Mouse (Mus musculus) neutrophil, adult 5-6 weeks (primary cell): ENCODE results near the gene Rpa2. TPM values are rescaled to one million over a fixed set of nuclear protein-coding genes. Genes with fewer than 3 reads are reported as not detected.

ENCODE experiments used
- ATAC-seq: fragments of 151-379, 151-347 bp; 2 replicates; pipeline ENCODE4 v1.8.0; 2017; ENCODE audit warnings: mild to moderate bottlenecking, moderate TSS enrichment; ENCODE audit not compliant: insufficient number of reproducible peaks, poor library complexity, low FRiP score, severe bottlenecking; ENCODE audit errors: extremely low read depth
- total RNA-seq: library from RNA; stranded (forward); fragments of 200-1000 nt; gene quantifications from 2 replicates; pipeline ENCODE4 v1.2.3, GENCODE M21; 2017

Gene Rpa2
- total RNA-seq, 1 experiment from 2014 or later = 32.4 TPM

DNA sequence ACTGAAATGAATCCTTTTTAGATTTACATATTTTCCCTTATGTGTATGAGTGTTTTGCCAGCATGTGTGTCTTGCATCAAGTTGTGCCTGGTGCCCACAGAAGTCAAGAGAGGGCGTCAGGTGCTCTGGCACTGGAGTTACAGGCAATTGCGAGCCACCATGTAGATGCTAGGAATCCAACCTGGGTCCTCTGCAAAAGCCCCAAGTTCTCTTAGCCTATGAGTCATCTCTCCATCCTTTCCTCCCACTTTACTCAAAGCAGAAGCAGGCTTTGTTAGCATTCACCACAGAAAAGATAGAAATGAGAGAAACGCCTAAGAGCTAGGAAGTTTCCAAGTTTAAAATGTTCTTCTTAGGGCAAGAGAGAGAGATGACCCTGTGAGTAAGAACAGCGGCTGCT, 31.7 kb downstream of the Rpa2 start:
- no peak for ATAC-seq

DNA sequence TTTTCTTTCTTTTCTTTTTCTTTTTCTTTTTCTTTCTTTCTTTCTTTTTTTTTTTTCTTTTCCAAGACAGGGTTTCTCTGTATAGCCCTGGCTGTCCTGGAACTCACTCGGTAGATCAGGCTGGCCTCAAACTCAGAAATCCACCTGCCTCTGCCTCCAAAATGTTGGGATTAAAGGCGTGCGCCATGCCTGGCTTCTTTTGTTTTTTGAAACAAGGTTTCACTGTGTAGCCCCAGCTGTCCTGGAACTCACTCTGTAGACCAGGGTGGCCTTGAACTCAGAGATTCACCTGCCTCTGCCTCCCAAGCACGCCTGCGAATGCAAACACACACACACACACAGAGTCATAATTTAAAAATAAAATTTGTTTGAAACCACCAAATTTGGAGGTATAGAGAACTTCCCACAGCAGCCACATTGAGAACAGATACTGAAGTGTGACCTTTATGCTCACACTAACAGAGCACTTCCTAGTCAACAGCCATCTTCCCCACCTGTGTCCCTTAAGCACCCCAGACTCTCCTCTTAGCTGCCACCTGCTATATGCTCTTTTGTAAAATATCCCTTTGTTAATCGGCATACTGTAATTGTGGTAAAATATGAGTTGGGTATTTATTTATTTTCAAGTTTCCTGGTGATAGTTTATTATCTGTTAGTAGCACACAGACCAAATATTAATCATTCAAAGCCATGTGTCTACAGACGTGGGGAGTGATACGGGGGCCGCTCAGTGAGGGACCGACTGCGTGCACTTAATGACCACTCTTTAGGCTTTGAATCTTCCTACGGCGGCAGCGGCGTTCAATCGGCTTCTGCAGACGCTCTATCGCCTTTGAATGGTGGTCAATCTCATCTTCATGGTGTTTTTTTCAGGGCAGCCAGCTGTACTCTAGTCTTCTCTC, 33.3 kb downstream of the Rpa2 start:
- ATAC-seq = no peak

DNA sequence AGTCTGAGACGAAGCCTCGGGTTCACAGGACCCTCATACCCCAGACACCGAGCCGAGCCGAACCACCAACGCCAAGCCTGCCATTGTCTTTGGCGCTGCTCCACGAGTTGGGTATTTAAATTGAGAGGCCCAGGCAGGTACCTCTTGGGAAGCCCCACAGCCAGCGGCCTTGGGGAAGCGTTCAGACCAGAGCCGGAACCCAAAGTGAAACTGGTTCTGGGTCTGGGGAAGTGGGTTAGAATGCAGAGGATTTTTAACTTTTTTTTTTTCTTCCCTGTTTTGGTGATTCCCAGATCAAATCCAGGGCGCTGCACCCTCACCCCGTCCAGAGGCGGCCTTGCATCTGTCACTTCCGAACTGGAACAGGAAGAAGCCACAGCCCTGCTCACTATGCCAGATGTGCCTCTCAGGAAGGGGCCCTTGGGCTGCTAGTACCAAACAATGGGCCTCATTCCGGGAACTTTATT, 34.1 kb downstream of the Rpa2 start:
- ATAC-seq = peak; percentile 25; the same call in 1 of the 2 replicates

DNA sequence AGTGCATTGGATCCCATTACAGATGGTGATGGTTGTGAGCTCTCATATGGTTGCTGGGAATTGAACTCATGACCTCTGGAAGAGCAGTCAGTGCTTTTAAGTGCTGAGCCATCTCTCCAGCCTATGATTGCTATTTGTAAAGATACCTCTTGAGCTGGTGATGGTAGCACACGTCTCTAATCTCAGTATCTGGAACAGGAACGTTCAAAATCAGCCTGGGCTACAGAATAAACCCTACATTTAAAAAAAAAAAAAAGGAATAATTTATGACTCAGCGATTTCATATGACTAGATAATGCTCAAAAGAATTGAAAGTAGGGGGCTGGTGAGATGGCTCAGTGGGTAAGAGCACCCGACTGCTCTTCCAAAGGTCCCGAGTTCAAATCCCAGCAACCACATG, 35.1 kb downstream of the Rpa2 start:
- ATAC-seq = no peak

DNA sequence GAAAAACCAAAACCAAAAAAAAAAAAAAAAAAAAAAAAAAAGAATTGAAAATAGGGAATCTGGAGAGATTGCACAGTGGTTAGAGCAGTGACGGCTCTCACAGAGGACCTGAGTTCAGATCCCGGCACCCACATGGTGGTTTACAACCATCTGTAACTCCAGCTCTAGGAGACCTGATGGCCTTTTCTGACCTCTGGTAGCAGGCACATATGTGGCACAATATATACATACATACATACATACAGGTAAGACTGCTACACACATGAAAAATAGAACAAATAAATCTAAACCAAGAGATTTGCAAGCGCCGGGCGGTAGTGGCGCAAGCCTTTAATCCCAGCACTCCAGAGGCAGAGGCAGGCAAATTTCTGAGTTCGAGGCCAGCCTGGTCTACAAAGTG, 35.7 kb downstream of the Rpa2 start:
- no peak for ATAC-seq

DNA sequence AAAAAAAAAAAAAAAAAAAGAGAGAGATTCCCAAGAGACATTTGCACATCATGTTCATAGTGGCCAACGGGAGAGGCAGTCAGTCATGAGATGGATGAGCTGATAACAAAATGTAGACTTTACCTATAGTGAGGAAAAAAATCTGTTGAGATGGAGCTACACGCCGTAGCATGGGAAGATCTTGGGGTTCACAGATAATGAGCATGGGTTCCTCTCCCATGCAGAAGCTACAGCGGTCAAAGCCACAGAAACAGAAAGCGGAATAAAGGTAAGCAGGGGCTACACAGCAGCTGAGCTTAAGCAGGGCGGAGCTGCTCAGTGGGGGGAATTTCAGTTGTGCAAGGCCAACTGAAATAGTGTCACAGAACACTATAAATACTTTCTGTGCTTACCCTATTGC, 36.2 kb downstream of the Rpa2 start:
- ATAC-seq = peak; percentile 61

DNA sequence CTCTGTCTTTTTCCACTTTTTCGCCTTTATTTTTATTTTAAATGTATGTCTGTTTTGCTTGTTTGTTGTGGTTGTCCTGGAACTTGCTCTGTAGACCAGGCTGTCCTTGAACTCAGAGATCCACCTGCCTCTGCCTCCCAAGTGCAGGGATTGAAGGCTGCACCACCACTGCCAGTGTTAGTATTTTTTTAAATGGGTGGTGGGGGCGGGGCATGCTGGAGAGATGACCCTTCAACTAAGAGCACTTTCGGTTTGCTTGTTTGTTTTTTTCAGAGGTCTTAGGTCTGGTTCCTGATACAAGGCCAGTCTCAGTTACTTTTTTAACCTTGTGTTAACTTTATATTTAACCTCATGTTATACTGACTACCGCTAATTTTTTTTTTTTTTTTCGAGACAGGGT, 37.0 kb downstream of the Rpa2 start:
- ATAC-seq = no peak

DNA sequence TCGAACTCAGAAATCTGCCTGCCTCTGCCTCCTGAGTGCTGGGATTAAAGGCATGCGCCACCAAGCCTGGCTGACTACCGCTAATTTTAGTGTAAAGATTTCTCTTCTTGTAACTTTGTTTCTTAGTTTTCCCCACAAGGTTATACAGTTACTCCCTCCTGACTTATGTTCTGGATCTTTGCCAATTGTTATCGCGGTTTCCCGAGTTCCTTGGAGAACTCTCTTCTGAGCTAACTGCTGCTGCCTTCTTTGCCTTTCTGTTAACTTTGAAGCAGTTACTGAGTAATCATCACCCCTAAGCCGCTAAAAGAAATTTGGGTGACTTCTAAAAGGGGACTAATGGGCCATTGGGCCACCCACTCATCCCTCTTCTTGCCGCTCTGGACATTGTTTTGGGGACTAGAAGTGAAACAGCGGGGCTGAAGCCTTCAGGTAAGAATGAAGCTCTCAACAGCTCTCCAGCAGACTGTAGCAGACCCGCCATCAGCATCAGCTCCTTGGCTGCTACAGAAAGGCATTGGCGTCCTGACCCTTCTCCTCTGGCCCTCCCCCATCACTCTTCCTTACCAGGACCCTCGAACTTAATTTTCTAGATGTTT, 37.6 kb downstream of the Rpa2 start:
- no peak for ATAC-seq

DNA sequence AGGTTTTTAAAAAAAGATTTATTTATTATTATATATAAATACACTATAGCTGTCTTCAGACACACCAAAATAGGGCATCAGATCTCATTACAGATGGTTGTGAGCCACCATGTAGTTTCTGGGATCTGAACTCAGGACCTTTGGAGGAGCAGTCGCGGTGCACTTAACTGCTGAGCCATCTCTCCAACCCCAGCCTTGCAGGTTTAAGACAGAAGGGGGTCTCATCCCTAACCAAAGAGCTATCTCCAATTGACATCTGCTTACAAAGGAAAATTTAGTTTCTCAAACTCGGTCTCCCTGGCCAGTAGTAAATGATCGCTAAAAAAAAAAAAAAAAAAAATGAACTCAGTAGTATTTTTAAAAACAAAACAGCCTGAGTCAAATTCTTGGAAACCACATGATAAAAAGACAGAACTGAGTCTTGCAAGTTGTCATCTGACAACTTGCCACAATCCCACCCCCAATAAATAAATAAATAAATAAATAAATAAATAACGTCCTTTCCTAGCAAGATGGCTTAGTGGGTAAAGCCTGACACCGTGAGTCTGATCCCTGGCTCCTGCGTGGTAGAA, 38.6 kb downstream of the Rpa2 start:
- ATAC-seq = no peak

DNA sequence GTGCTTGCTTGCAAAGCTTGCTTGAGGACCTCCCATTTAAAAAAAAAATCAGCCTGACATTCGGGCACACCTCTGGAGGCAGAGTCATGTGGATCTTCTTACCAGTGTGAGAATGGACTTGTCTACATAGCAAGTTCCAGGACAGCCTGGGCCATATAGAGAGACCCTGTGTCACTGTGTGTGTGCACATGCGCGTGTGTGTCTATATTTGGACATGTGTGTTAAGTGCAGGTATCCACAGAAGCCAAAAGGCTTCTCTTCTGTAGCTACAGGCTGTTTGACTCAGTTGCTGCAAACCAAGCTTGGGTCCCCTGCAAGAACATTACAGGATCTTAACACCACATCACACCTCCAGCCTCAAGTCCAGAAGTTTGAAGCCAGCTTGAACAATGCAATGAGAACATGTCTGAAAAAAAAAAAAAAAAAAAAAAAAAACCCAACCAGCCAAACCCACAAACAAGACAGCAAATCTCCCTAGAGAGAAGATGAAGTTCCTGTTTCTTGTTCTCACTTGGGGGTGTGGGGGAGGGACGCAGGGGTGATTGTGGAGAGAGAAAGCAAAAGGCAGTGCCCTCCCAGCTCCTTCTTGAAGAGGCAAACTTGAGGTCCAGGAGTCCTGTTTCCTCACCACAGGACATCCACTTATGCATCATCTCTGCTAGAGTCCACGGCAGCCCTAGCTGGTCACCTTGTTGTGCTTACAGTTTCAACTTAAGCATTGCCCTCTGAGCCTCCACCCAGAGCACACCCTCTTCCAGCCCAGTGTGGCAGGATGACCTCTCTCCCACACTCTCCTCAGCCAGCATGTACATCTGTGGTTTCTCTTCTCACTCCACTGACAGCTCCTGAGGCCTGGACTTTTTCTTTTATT, 39.9 kb downstream of the Rpa2 start:
- peak; percentile 82 for ATAC-seq

DNA sequence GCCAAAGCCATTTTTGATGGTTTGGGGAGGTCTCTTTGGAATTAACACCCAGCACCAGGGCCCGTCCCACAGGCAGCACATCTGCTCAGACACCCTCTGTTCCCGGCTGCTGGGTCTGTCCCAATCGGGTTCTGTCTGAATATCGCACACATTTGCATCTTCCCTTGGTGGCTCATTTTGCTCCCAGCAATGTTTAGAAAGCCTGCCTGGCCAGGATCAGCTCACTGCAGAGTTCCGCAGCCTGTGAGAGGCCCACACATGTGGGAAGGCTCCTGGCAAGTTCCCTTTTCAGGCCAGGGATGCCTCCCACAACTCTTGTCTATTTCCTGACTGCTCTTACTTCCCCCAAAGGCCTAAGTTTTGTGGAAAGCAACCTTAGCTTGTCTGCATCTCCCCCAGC, 41.5 kb downstream of the Rpa2 start:
- ATAC-seq = no peak

DNA sequence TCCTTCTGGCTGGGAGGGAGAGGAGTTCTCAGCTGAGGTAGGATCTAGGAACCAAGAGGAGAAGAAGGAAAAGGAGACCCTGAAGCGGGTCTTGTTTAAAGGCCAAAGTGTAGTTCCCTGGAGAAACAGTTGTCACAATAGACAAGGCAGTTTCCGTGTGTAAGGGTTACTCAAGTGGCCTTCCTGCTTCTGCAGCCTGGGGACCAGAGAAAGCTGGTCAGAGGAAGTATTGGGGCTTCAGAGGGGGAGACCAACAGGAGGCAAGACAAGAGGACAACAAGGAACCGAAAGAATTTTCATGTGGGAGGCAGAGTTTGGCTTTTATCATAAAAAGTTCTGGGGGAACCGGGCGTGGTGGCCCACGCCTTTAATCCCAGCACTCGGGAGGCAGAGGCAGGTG, 48.3 kb downstream of the Rpa2 start:
- ATAC-seq = no peak

DNA sequence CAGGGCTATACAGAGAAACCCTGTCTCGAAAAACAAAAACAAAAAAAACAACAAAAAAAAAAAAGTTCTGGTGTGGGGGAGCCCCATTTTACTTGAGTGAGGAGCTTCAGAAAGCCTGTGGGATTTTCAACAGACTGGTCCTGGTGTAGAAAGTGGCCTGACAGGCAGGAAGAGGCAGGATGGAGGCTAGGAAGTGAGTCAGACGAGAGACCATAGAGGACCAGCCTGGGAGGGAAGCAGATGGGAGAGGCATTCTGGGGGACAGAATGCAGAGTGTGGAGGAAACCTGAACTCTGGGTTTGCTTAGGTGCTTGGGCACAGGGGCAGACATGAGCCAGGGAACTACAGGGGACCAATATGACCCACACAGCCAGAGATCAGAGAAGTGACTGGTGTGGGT, 48.7 kb downstream of the Rpa2 start:
- ATAC-seq = no peak

DNA sequence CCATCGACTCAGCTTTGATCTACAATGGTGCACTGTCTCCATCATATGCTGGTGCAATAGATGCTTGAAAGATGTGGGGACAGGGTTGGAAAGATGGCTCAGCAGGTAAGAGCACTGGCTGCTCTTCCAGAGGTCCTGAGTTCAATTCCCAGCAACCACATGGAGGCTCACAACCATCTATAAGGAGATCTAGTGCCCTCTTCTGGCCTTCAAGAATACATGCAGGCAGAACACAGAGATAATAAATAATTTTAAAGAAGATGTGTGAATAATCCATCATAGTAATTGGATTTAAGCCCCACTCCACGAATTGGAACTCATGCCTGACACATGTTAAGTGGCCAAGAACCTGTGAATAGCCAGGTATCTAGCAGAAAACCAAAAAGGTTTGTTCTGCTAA, 50.3 kb downstream of the Rpa2 start:
- ATAC-seq = no peak

DNA sequence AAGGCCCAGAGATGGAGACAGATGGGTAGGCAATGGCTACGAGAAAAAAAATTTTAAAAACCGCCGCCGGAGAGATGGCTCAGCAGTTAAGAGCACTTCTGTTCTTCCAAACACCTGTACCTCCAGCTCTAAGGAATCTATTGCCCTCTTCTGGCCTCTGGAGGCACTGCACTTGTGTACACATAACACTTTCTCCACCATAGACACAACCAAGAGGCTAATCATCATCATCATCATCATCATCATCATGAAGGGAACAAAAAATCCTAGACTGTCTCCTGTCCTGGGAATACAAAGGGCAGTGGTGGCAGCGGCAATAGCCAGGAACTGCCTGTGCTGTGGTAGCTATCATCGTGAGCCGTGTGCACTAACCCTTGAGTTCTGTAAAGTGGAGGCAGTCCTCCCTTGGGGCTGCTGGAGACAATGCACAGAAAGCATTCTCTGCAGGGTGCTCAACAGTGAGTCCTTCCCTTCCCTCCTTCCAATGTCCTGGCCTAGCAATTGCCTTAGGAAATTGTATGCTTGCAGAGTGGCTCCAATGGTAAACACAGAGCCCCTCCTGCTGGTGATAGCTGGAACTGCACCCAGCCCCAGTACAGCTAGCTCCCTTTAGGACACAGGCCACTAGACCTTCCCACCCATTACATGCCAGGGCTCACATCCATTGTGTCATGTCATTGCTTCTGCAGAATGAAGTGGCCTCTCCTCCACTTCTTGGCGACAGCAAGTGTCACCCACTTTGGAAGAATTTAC, 55.7 kb downstream of the Rpa2 start:
- ATAC-seq = peak; percentile 86
